Mouse (Mus musculus): Measurements from ENCODE around the gene Ilf3.

Gene Ilf3

DNA sequence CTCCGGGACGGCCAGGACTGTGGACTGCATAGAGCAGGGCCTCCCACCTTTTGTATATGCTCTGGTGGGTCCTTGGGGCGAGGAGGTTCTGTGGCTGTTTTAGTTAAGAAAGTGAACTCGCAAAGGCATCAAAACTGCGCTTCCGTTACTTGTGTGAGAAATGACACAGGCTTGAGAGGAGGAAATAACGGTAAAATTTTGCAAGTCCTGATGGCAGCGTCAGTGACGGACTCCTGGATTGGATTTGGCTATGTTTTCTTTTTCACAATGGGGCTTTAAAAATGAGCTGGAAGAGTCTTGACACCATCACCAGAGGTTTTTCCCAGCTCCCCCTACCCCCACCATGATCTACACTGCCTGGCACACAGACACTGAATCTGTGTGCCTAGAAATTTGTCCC lies 33.4 kb downstream of the Ilf3 start:
- no peak for DNase-seq (ENCODE audit: extremely low read depth, insufficient read length, low spot score)

GRCm38 (mm10) chr9:21402764-21403253 lies 35.1 kb downstream of the Ilf3 start:
- no peak for DNase-seq (ENCODE audit: extremely low read depth, insufficient read length, low spot score)

- no peak for DNase-seq (ENCODE audit: extremely low read depth, insufficient read length, low spot score)
These were observed 36.1 kb downstream of the Ilf3 start for GRCm38 (mm10) chr9:21403745-21404144.

DNA sequence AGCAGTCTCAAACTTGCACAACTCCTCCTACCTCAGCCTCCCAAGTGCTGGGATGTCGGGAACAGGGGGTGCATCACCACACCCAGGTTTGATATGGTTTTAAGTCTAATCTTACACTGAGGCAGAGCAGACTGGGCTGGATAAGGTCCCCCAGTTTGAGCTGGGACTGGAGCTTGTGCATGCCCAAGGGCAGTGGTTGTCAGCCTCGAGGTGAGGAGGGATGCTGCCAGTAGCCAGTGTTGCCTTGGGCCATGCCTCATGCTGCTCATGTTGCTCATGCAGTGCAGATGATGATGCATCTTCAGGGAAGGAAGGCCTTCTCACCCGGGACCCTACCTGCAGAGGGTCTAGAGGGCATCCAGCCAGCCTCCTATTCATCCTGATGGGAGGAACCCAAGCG lies 37.9 kb downstream of the Ilf3 start:
- no peak for DNase-seq (ENCODE audit: extremely low read depth, insufficient read length, low spot score)

- DNase-seq (ENCODE audit: extremely low read depth, insufficient read length, low spot score) = no peak
These were observed 40.3 kb downstream of the Ilf3 start for GRCm38 (mm10) chr9:21407951-21408350.

DNA sequence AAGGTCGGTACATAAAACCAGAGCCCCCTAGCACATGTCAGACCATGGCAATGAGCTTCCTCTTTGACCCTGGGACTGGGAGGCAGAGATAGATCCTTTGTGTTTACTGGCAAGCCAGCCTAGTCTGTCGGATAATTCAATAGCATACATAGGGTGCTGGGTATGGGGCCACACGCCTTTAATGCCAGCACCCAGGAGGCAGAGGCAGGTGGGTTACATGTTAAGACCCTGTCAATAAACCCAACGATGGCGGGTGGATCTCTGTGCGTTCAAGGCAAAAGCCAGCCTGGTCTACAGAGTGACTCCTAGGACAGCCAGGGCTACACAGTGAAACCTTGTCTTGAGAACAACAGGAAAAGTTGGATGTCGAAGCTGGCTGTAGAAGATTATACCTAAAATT lies 41.0 kb downstream of the Ilf3 start:
- no peak for DNase-seq (ENCODE audit: extremely low read depth, insufficient read length, low spot score)

DNA sequence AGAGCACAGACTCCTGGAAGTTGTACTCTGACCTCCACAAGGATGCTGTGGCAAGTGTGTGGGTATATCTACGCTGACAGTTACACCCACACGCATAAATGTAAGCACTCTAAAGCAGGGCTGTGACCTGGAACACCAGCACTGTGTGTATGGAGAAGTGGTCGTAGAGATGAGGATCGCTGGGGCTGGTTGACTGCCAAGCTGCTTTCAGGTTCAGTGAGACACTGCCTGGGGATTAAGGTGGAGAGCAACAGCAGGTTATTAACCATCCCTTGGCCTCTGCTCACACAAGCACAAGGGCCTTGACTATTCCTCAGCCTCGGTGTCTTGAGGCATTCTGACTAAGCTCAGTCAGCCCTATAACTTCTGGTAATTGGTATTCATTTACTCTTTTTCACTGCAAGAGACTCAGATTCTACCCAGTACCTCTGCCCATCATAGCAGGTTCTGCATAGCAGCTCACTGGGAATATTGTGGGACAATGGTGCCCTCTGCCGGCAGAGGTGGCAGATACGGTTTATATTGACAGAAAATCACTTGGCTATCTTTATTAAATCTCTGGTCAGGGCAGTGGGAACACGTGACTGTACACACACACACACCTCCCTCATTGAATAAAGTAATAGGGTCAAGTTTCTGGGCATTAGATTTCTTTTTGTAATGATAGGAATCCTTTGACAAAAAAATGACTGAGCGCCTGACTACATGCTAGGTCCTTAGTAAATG lies 42.1 kb downstream of the Ilf3 start:
- peak; percentile 34 for DNase-seq (ENCODE audit: extremely low read depth, insufficient read length, low spot score)

DNA sequence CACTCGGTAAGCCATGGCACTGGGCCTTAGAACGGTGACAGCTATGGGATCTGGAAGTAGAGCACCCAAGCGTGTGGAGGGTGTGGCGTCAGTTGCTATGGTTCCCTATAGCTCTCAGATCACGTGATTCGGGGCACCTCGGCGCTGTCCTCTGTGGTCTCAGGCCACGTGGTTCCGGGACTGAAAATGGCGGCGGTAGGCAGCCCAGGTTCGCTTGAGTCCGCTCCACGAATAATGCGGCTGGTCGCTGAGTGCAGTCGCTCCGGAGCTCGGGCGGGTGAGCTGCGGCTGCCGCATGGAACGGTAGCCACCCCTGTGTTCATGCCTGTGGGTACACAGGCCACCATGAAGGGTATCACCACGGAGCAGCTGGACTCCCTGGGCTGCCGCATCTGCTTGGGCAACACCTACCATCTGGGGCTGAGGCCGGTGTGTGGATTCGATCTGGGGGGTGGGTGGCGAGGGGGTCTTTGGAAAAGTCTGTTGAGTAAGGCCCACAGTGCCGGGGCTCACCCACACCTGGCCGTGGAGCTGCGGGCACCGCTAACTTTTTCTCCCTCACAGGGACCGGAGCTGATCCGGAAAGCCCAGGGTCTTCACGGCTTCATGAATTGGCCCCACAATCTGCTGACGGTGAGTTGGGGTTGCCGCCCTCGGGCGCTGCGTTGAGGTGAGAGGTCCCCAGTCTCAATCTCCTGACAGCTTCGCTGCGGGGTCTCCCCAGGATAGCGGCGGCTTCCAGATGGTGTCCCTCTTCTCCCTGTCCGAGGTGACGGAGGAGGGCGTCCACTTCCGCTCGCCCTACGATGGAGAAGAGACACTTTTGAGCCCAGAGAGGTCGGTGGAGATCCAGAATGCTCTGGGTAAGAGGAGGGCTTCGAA lies 44.2 kb downstream of the Ilf3 start, which contains the start of gene Qtrt1:
Gene Qtrt1 (plus strand): TSS at position 169 of the 882 bp plus-strand sequence.
- DNase-seq (ENCODE audit: extremely low read depth, insufficient read length, low spot score) = peak; percentile 80

GRCm38 (mm10) chr9:21417866-21418265 lies 50.2 kb downstream of the Ilf3 start:
- DNase-seq (ENCODE audit: extremely low read depth, insufficient read length, low spot score) = no peak

DNA sequence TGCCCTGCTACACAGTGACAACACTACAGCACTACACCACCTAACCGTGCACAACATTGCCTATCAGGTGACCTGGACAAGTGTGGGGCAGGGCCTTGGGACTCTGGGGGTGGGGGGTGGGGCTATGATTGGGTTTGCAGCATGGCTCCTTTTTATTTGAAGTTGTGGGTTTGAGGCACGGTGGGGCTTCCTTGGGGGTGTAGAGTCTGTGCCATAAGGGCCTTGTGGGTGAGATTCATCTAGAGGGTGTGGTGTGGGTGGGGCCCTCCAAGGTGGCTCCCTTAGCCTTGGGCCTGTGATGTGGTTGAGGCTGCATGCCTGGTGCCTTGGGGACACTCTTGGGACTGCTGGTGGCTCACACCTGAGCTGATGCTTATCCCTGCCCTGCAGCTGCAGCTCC lies 52.0 kb downstream of the Ilf3 start:
- no peak for DNase-seq (ENCODE audit: extremely low read depth, insufficient read length, low spot score)

GRCm38 (mm10) chr9:21424631-21425555 lies 57.2 kb downstream of the Ilf3 start, which contains the start of gene Dnm2:
TSS of gene Dnm2 (plus strand) at chr9:21424908.
- DNase-seq (ENCODE audit: extremely low read depth, insufficient read length, low spot score) = peak; percentile 94

DNA sequence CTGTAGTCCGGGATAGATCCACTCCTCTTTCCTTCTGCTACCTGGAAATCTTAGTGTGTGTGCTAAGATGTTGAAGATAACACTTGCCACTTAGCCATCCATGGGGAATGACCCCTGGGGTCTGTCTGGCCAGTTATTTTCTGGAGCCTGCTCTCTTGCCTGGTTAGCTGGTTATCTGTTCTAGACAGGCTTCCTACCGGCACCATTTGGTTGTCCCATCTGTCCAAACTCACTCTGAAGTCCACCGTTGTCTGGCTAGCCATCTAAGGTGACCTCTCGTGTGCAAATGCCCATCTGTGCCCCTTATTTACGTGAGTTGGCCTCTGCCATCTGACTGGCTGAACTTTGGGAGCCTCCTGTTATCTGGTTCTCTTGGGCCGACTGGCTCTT lies 57.9 kb downstream of the Ilf3 start:
- no peak for DNase-seq (ENCODE audit: extremely low read depth, insufficient read length, low spot score)

- peak; percentile 34 for DNase-seq (ENCODE audit: extremely low read depth, insufficient read length, low spot score)
These were observed 58.3 kb downstream of the Ilf3 start for GRCm38 (mm10) chr9:21426013-21426412.

GRCm38 (mm10) chr9:21426525-21426924 lies 58.9 kb downstream of the Ilf3 start:
- no peak for DNase-seq (ENCODE audit: extremely low read depth, insufficient read length, low spot score)

DNA sequence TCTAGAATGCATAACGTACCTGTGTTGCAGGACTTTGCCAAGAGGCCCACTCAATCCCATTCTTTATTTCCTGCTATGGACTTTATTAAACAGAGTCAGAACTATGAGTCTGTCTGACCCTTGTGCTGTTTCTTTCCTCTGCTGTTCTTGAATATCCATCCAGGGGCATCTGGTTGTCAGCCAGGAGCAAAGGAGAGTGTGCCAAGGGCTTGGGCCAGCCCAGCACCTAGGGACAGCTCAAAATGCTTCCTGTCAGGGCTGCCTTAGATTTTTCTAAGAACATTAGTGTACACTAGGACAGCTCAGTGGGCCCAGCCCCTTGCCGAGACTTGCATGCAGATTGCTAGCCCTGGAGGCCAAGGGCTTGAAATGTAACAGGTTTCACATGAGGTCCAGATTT lies 60.1 kb downstream of the Ilf3 start:
- DNase-seq (ENCODE audit: extremely low read depth, insufficient read length, low spot score) = no peak

DNA sequence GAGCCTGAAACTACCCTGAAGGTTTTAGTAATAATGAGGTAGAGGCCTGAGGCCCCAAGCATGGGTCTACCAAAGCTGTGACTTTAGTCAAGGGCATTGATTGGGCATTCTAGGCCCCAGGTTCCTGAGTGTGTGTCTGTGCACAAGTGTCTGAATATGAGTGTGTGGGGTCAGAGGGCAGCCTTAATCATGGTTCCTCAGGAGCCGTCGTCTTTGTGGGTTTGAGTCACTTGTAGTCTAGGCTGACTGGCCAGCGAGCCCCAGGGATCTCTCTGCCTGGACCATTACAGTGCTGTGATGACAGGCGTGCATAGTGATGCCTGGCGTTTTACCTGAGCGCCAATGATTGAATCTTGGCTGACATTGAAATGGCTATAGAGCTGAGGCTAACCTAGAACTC lies 60.5 kb downstream of the Ilf3 start:
- DNase-seq (ENCODE audit: extremely low read depth, insufficient read length, low spot score) = no peak

DNA sequence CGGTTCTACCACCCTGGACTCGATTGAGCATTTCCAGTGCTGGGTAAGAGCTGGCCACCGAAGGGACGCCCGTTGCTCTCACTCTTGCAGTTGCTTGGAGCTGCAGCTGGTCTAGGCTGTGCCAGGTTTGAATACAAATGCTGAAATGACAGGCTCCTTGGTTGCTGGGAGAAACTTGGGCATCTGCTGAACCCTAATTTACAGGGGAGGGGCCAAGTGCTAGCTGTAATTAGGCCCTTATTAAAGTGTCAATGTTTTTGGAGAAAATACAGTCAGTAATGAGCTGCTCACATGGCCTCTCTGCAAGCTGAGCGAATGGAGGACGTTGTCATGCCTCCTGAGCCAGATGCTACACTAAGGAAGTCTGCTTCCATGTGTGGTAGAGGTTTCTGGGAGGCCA lies 63.1 kb downstream of the Ilf3 start:
- DNase-seq (ENCODE audit: extremely low read depth, insufficient read length, low spot score) = no peak

GRCm38 (mm10) chr9:21432066-21432465 lies 64.4 kb downstream of the Ilf3 start:
- no peak for DNase-seq (ENCODE audit: extremely low read depth, insufficient read length, low spot score)

DNA sequence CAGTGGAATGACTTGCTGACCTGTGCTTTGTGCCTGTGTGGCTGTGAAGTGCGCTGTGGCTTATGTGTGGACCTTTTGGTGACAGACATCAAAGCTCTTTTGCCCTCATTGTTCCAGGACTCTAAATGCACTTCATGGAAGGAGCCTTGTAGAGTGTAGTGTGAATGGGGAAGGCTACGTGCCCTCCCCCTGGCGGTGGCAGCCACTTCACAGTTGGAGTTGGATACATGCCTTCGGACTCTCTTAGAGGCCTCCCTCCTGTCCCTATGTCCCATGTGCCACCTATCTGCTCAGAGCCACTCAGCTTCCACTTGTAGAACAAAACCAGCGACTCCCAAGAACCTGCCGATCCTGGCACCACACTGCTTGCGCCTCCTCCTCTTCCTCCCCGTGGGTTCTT lies 66.1 kb downstream of the Ilf3 start:
- no peak for DNase-seq (ENCODE audit: extremely low read depth, insufficient read length, low spot score)

DNA sequence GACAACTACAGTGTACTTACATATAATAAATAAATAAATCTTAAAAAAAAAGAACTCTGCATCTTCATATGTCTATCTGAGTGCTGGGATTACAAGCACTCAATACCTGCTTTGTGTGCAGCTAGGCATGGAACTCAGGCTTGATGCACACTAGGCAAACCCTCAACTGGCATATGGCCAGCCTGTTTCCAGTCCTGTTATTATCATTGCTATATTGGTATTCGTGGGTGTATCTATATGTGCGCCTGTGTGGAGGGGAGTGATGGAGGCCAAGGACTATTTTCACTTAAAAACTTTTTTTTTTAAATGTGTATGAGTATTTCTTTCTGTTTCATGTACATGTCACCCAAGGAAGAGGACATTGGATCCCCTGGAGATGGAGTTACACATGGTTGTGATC lies 66.7 kb downstream of the Ilf3 start:
- DNase-seq (ENCODE audit: extremely low read depth, insufficient read length, low spot score) = no peak

Measured in 3134 (cell line).